Mouse (Mus musculus) E14TG2a.4 (cell line): ENCODE results near the gene Napepld.

Experiments
- CTCF ChIP-seq: conservative IDR thresholded peaks from 2 replicates; pipeline ENCODE4 v1.5.1; 2014; ENCODE audit warnings: low read length
- POU5F1 ChIP-seq: IDR thresholded peaks from 2 replicates; pipeline ENCODE4 v1.6.1; 2014; ENCODE audit warnings: low read length, borderline replicate concordance

DNA sequence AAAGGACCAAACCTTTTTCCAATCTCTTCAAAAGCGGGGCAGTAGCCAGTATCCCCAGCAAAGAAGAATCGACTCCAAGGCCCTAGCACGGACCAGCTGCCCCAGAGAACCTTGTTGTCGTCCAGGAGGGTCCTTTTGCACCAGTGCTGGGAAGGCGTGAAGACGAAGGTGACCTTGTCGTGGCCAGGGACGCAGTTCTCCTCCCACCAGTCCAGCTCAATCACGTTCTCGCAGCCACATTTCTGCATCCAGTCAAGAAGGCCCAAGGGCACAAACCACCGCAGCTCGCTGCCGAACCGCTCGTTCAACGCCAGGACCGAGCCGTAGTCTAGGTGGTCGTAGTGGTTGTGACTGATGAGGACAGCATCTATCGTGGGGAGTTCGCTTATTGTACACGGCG is 25.7 kb downstream of the Napepld start:
- TF ChIP-seq CTCF: no peak
- TF ChIP-seq POU5F1: no peak
